Mouse (Mus musculus) bone marrow macrophage, adult 2 months (primary cell): ENCODE results near the gene Ttc23. TPM values are rescaled to one million over a fixed set of nuclear protein-coding genes. Genes with fewer than 3 reads are reported as not detected.

ENCODE experiments used
- H3K27ac ChIP-seq: 2 replicates; pipeline ENCODE4 v1.5.1; 2012; ENCODE audit warnings: low read depth, low read length; ENCODE audit not compliant: insufficient read depth
- H3K4me1 ChIP-seq: 2 replicates; pipeline ENCODE4 v1.6.1; 2012; ENCODE audit warnings: low read length; ENCODE audit not compliant: control insufficient read depth, insufficient read depth
- H3K4me3 ChIP-seq: 2 replicates; pipeline ENCODE4 v1.5.1; 2012; ENCODE audit warnings: mild to moderate bottlenecking, low read length, moderate library complexity; ENCODE audit not compliant: insufficient read depth
- CTCF ChIP-seq: IDR thresholded peaks from 2 replicates; pipeline ENCODE4 v1.5.1; 2012; ENCODE audit warnings: low read depth, mild to moderate bottlenecking, low read length, moderate library complexity
- POLR2A ChIP-seq: IDR thresholded peaks from 2 replicates; pipeline ENCODE4 v1.6.1; 2012; ENCODE audit warnings: mild to moderate bottlenecking, low read depth, low read length, borderline replicate concordance
- polyA plus RNA-seq: library from polyadenylated mRNA; stranded (reverse); fragments of >200 nt; gene quantifications from 2 replicates; pipeline ENCODE4 v1.2.4, GENCODE M21; 2012; ENCODE audit not compliant: missing spikeins, insufficient read depth, insufficient read length

Ttc23 gene
- 0.80 and 1.8 TPM in 2 replicates for polyA plus RNA-seq

DNA sequence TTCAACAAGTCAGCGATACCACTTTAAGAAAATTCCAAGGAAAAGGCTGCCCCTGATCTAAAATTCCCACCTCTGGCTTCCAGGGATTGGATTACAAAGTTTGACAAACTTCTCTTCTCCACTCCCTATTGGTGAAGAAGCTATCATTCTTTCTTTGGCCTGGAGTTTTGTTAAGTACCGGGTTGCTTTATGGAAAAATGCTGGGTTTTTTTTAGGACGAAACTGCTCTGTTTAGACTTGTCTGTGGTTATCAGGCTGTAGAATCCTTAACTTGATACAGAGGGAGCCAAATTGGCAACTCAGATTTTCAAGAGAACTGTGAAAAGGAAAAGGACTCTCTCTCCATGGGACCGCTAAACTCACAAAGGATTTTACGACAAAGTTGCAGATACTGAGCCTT lies at the start of gene Ttc23:
Ttc23 (plus strand) TSS at position 134 of the 400 bp plus-strand sequence.
- Histone ChIP-seq H3K27ac (no peak within 1 kb of the TSS), H3K4me1 (peaks cover 7% of the 10 kb centered on the region), H3K4me3 (peak within 1 kb of the TSS; percentile 80)
- TF ChIP-seq POLR2A (no peak), CTCF (no peak)

- peaks cover 4% of the 10 kb centered on the region for H3K4me1 ChIP-seq
Observed at GRCm38 (mm10) chr7:67598050-67598449, 49.2 kb upstream of the Ttc23 start.

GRCm38 (mm10) chr7:67605114-67605513 lies 42.1 kb upstream of the Ttc23 start:
- H3K27ac ChIP-seq, result no peak overlapping the region
- H3K4me3 ChIP-seq, result no peak overlapping the region
- no peak for TF ChIP-seq POLR2A
- TF ChIP-seq CTCF, result no peak
- H3K4me1 ChIP-seq, result no peaks in the 10 kb centered on the region

More at GRCm38 (mm10) chr7:67598050-67598449, 49.2 kb upstream of the Ttc23 start:
- H3K27ac ChIP-seq, result no peak overlapping the region
- TF ChIP-seq POLR2A, result no peak
- TF ChIP-seq CTCF, result no peak
- no peak overlapping the region for H3K4me3 ChIP-seq

DNA sequence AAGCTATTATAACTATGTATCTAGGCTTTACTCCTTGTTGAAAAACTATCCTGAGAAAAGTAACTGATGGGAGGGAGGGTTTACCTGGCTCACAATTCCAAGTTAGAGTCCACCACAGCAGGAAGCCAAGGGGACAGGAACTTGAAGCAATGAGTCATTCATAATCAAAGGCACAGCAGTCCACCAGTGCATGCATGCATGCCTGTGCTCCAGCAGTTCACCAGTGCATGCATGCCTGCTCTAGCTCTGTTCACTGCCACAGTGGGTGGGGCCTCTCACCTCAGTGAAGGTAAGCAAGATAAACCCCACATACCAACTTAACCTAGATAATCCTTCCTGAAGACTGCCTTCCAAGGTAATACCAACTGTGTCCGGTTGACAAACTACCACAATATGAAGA lies 41.0 kb upstream of the Ttc23 start:
- TF ChIP-seq CTCF (no peak), POLR2A (no peak)
- H3K27ac ChIP-seq, result no peak overlapping the region
- no peaks in the 10 kb centered on the region for H3K4me1 ChIP-seq
- no peak overlapping the region for H3K4me3 ChIP-seq

GRCm38 (mm10) chr7:67607669-67608347 lies 39.4 kb upstream of the Ttc23 start:
- H3K4me1 ChIP-seq, result no peaks in the 10 kb centered on the region
- no peak overlapping the region for H3K4me3 ChIP-seq
- H3K27ac ChIP-seq, result no peak overlapping the region
- TF ChIP-seq POLR2A, result no peak
- TF ChIP-seq CTCF, result no peak

GRCm38 (mm10) chr7:67608348-67609024 lies 38.7 kb upstream of the Ttc23 start:
- no peak overlapping the region for H3K4me3 ChIP-seq
- H3K27ac ChIP-seq, result no peak overlapping the region
- H3K4me1 ChIP-seq, result no peaks in the 10 kb centered on the region
- TF ChIP-seq POLR2A, result no peak
- no peak for TF ChIP-seq CTCF

GRCm38 (mm10) chr7:67613795-67614463 lies 33.3 kb upstream of the Ttc23 start:
- TF ChIP-seq CTCF (no peak), POLR2A (no peak)
- H3K4me1 ChIP-seq, result peaks cover 7% of the 10 kb centered on the region
- H3K4me3 ChIP-seq, result peak overlapping the region; percentile 3; the same call in 1 of the 2 replicates
- H3K27ac ChIP-seq, result no peak overlapping the region

GRCm38 (mm10) chr7:67614464-67614861 lies 32.7 kb upstream of the Ttc23 start:
- Histone ChIP-seq H3K4me3 (peak overlapping the region; percentile 3; the same call in 1 of the 2 replicates), H3K4me1 (peaks cover 7% of the 10 kb centered on the region), H3K27ac (no peak overlapping the region)
- no peak for TF ChIP-seq CTCF
- TF ChIP-seq POLR2A, result no peak

DNA sequence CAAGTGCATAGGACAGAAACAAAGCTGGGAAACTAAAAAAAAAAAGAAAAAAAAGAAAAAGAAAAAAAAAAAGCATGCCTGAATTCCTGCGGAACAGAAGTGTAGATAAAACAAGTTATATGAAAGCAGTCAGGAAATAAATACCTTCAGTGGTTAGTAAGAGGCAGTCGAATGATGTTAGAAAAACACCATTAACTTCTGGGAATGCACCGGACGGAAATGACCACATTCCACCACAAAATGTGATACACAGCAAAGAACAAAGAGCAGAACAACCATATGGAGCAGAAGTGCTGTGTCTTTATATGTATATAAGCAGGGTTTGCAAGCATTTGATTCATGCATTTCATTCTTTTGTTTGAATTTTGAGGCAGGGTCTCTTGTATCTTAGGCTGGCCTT lies 30.3 kb upstream of the Ttc23 start:
- TF ChIP-seq POLR2A (no peak), CTCF (no peak)
- Histone ChIP-seq H3K4me3 (no peak overlapping the region), H3K27ac (no peak overlapping the region), H3K4me1 (peaks cover 10% of the 10 kb centered on the region)
